Mouse (Mus musculus) liver, embryonic 14.5 days (tissue): Measurements from ENCODE around the gene Msx1.

Experiments used
- CTCF ChIP-seq: IDR thresholded peaks from 2 replicates; pipeline ENCODE4 v1.5.1; 2016; ENCODE audit warnings: antibody characterized with exemption, low read depth, control low read depth
- EP300 ChIP-seq: IDR thresholded peaks from 2 replicates; pipeline ENCODE4 v1.6.1; 2016; ENCODE audit warnings: antibody characterized with exemption, low read depth

GRCm38 (mm10) chr5:37822116-37822707 is 2.2 kb downstream of the Msx1 start:
- TF ChIP-seq CTCF (no peak), EP300 (no peak)
